Mouse (Mus musculus) cerebellum, adult 18-20 months (tissue): Measurements from ENCODE around the gene Nudt17.
"Not testable (repeated sequence)": the region's sequence is repeated elsewhere in the genome, so short reads cannot be mapped to it uniquely, and the experiment has no call there.

Source experiments
- DNase-seq, 2 experiments: peaks; one replicate each; pipeline ENCODE4 v3.0.0; 2021

The Nudt17 gene

DNA sequence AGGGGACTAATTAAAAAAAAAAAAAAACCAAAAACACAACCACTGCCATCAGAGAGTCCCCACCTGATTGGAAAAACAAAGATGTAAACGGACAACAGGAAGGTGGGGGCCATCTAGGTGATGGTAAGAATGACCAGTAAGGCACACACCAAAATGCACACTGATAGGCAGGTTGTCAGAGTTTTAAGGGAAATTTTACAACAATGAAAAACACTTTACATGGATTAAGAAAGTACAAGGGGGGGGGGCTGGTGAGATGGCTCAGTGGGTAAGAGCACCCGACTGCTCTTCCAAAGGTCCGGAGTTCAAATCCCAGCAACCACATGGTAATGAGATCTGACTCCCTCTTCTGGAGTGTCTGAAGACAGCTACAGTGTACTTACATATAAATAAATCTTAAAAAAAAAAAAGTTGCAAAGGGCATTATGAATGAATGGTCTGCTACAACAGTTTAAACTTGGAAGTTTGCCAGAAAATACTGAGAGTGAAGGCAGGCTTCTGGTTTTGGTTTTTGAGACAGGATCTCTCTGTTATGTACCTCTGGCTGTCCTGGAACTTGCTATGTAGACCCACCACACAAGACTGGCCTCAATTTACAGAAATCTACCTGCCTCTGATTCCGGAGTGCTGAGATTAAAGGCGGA lies 39.8 kb downstream of the Nudt17 start:
- DNase-seq = no peak

DNA sequence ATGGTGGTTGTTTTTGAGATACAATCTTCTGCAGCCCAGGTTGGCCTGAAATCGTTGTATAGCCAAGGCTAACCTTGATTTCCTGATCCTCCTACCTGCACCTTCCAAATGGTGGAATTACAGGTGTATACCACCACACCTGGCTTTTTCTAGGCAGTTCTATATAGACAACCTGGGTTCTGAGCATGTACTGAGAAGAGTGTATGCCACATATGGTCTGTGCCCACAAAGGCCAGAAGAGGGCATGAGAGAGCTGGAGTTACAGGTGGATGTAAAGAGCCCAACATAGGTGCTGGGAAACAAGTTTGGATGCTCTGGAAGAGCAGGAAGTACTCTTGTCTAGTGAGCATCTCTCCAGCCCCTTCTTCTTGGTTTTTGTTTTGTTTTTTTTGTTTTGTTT lies 41.0 kb downstream of the Nudt17 start:
- DNase-seq = no peak

DNA sequence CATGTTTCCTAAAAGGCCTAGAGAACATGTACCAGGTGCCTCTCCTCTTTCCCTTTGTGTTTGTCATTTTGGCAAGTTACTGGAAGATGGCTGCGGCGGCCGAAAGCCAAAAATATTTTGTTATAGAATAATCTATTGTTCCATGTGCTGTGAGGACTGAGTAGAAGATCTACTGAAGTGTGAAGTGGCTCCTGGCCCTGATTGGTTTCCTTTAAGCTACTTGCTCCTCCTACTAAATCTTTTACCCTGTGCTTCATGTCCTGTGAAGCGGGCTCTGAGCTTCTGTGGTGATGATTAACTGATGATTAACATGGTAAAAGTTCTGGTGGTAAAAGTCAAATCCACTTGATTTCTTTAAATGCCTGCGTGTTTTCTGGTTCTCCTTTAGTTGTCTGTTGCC lies 41.4 kb downstream of the Nudt17 start:
- no peak for DNase-seq

DNA sequence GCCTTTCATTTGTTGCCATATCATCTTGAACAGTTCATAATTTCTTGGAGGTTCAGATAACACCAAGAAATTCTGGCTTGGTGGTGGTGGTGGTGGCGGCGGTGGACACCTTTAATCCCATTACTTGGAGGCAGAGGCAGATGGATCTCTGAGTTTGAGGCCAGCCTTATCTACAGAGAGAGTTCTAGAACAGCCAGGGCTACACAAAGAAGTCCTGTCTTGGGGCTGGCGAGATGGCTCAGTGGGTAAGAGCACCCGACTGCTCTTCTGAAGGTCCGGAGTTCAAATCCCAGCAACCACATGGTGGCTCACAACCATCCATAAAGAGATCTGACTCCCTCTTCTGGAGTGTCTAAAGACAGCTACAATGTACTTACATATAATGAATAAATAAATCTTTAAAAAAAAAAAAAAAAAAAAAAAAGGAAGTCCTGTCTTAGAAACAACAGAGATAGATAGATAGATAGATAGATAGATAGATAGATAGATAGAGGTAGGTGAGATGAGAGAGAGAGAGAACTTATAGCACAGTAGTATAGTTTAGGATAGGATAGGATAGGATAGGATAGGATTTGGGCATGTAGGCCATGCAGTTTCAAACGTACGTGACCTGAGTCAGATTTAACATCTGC lies 42.5 kb downstream of the Nudt17 start:
- not testable (repeated sequence) for DNase-seq

DNA sequence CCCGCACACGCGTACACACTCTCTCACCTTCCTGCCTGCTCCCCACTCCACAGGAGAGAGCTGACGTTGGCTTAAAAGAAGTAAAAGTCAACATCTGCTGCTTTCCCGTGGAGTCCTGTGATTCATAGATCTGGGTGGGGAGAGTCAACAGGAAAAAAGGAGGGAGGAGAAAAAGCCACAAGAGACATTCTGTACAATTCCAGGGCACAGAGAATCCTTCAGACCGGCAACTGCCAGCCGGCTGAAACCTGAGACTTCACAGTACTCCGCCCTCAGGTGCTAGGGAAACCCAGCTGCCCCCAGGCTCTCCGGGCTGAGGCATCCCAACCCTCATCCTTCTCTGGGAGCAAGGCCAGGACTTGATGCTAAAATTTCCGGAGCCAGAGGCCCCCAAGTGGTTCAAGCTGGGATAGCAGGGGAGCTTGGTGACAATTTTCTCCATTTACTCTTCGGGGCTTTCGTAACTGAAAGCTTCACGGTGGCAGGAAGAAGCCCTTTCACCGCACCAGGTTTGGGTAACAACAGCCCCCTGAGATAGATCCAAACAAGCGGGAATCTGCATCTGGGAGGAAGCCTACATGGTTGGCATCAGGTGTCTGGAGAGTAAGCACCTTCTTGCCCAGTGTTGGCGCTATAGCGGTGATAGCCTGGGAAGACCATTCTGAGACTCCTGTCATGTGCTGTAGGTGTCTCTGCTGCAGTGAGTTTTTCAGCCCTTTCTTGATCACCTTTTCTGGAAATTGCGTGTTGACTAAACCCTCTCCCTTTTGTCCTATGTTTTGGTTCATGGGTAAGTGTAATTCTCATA lies 44.7 kb downstream of the Nudt17 start:
- peak; percentile 88 to 92 for DNase-seq

DNA sequence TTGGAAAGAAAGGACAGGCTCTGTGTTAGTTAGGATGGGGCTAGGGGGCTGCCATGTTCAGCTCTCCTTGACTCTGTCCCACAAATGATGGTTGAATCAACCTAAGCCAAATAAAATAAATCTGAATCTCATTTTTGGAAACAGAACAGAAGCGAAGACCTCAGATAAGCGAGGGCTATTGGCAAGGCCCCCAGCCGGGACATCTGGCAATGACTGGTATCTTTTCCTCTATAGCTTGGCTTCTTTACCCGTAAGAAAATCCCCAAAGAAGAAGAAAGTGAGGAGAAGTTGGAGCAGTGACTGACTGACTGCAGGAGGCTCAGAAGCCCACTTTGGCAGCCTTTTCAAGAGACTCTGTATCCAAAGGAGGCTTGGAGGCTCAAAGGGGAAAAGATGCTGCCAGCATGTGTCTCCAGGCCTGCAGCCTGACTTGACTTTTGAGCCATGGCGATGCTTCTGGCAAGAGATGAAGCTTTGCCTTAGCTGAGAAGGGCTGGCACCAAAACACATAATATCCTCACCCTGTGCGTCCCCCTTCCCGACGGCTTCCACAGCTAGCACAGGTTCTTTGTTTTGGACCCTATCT lies 45.5 kb downstream of the Nudt17 start:
- DNase-seq = peak; percentile 13 to 37

DNA sequence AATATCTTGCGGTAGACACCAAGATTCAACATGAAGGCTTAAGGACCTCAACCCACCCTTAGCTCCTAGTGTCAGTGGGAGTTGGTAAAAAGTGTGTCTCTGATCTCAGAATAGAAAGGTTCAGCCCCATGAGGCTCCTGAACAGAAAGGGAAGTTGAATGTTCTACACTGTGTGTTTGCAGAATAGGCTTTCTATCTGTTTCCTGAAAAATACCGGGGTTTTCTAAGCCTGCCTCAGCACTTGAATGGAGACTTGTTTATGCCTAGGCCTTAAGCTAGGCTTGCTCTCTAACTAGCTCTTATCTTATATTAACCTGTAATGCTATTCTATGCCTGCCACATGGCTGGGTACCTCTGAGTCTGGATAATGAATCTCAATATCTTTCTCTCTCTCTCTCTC lies 47.5 kb downstream of the Nudt17 start:
- DNase-seq = no peak
